Mouse (Mus musculus): ENCODE results near the gene Lrrc4c. TPM values are rescaled to one million over a fixed set of nuclear protein-coding genes. Genes with fewer than 3 reads are reported as not detected.

The Lrrc4c gene
- total and polyA plus RNA-seq, 3 experiments: not detected

DNA sequence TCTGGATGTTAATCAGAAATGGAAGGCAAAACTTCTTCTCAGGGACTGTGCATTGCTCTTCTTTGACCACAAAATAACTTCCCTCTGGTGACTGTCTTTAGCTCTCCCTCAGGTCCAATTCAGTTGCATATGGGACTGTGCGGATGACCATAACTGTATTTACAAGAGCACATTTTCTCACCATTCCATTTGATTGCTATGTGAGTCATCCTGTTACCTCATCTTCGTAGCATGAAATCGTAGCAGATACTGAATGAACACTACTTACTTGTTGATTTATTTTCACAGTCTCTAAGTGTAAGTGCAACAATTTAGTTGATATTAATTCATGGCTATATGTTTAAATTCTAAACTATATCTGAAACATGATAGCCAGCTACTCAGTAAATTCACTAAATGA, 286.8 kb downstream of the Lrrc4c start:
- Histone ChIP-seq H3K4me1 (ENCODE audit: control insufficient read depth in 1 of 2, insufficient read depth in 2 of 2) (no peaks in the 10 kb centered on the region), H3K36me3 (replicated peaks in 1 of 2; ENCODE audit: control insufficient read depth in 1 of 2, insufficient read depth in 1 of 2, low read length in 1 of 2) (no peaks in the 10 kb centered on the region), H3K9me3 (replicated peaks; ENCODE audit: low read length) (peaks cover 12% of the 10 kb centered on the region), H3K4me2 (ENCODE audit: insufficient read depth, low read depth, poor library complexity, severe bottlenecking) (no peak overlapping the region), H3K4me3 (replicated peaks in 1 of 3; ENCODE audit: low read depth in 2 of 3, low read length in 2 of 3, poor library complexity in 1 of 3) (no peak overlapping the region), H3K27me3 (replicated peaks) (no peaks in the 10 kb centered on the region), H3K27ac (ENCODE audit: insufficient read depth, low read depth) (no peak overlapping the region), H3K9ac (ENCODE audit: insufficient read depth, low read depth) (no peak overlapping the region), H3K79me2 (replicated peaks; ENCODE audit: control insufficient read depth, extremely low read depth, insufficient read depth, poor library complexity, severe bottlenecking) (no peaks in the 10 kb centered on the region)
- in situ Hi-C loops (cut with MboI; ENCODE audit: low pct_ligation_motif_present, low pct_unique_long_range_greater_than_20kb, low sequenced_read_pairs) (no loop called here), dilution Hi-C loops (cut with MboI; ENCODE audit: extremely low pct_ligation_motif_present, extremely low pct_unique_long_range_greater_than_20kb, low sequenced_read_pairs) (no loop called here)
- no peak for DNase-seq (ENCODE audit: extremely low read depth)
- no peak for TF ChIP-seq ZKSCAN1 (IDR thresholded peaks at IDR 0.05; ENCODE audit: borderline replicate concordance, low read depth, low read length)

DNA sequence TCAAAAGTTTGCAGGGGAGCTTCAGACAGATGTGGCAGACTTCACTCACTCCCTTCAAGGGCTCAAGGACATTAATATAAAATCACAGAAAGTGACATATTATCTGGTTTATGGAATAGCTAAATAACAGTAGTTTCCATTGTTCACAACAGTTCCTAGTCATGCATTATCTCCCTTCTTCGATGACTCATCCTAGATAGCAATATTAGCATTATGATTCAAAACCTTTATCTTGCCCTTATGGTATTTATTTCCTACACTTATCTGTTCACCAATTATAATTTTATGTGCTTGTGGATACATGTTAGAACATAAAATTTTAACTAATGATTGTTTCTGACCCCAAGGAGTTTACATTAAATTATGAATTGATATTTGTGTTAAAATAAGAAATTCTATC, 296.2 kb downstream of the Lrrc4c start:
- no peak overlapping the region for H3K9ac ChIP-seq (ENCODE audit: insufficient read depth, low read depth)
- no peaks in the 10 kb centered on the region for H3K4me1 ChIP-seq (ENCODE audit: control insufficient read depth in 1 of 2, insufficient read depth in 2 of 2)
- H3K4me3 ChIP-seq (replicated peaks in 1 of 3; ENCODE audit: low read depth in 2 of 3, low read length in 2 of 3, poor library complexity in 1 of 3): no peak overlapping the region
- in situ Hi-C loops (cut with MboI; ENCODE audit: low pct_ligation_motif_present, low pct_unique_long_range_greater_than_20kb, low sequenced_read_pairs) (no loop called here), dilution Hi-C loops (cut with MboI; ENCODE audit: extremely low pct_ligation_motif_present, extremely low pct_unique_long_range_greater_than_20kb, low sequenced_read_pairs) (no loop called here)
- no peak for DNase-seq (ENCODE audit: extremely low read depth)
- H3K27ac ChIP-seq (ENCODE audit: insufficient read depth, low read depth): no peak overlapping the region
- no peaks in the 10 kb centered on the region for H3K27me3 ChIP-seq (replicated peaks)
- H3K4me2 ChIP-seq (ENCODE audit: insufficient read depth, low read depth, poor library complexity, severe bottlenecking): no peak overlapping the region
- no peaks in the 10 kb centered on the region for H3K36me3 ChIP-seq (replicated peaks in 1 of 2; ENCODE audit: control insufficient read depth in 1 of 2, insufficient read depth in 1 of 2, low read length in 1 of 2)
- no peaks in the 10 kb centered on the region for H3K79me2 ChIP-seq (replicated peaks; ENCODE audit: control insufficient read depth, extremely low read depth, insufficient read depth, poor library complexity, severe bottlenecking)
- TF ChIP-seq ELF1 (IDR thresholded peaks at IDR 0.05; ENCODE audit: low read depth, low read length): no peak
- no peak for TF ChIP-seq GABPA (IDR thresholded peaks at IDR 0.05; ENCODE audit: insufficient replicate concordance, low read depth, low read length)
- no peak for TF ChIP-seq CHD1 (IDR thresholded peaks at IDR 0.05; ENCODE audit: low read depth, low read length)
- no peak for TF ChIP-seq MYC (IDR thresholded peaks at IDR 0.05; ENCODE audit: low read depth, low read length)
- no peak for TF ChIP-seq CTCF (conservative IDR thresholded peaks at IDR 0.05 in 1 of 2, IDR thresholded peaks at IDR 0.05 in 1 of 2; ENCODE audit: low read depth in 2 of 2, low read length in 2 of 2)
- TF ChIP-seq MAX (IDR thresholded peaks at IDR 0.05; ENCODE audit: low read length): no peak
- TF ChIP-seq ZKSCAN1 (IDR thresholded peaks at IDR 0.05; ENCODE audit: borderline replicate concordance, low read depth, low read length): no peak
- no peak for TF ChIP-seq NELFE (IDR thresholded peaks at IDR 0.05; ENCODE audit: low read depth, low read length)
- no peak for TF ChIP-seq JUND (conservative IDR thresholded peaks at IDR 0.05; ENCODE audit: low read depth, low read length)
- no peak for TF ChIP-seq E2F4 (IDR thresholded peaks at IDR 0.05; ENCODE audit: insufficient replicate concordance, low read depth, low read length)
- no peak for TF ChIP-seq ZMIZ1 (IDR thresholded peaks at IDR 0.05; ENCODE audit: low read depth, low read length)
- peaks cover 23% of the 10 kb centered on the region for H3K9me3 ChIP-seq (replicated peaks; ENCODE audit: low read length)

DNA sequence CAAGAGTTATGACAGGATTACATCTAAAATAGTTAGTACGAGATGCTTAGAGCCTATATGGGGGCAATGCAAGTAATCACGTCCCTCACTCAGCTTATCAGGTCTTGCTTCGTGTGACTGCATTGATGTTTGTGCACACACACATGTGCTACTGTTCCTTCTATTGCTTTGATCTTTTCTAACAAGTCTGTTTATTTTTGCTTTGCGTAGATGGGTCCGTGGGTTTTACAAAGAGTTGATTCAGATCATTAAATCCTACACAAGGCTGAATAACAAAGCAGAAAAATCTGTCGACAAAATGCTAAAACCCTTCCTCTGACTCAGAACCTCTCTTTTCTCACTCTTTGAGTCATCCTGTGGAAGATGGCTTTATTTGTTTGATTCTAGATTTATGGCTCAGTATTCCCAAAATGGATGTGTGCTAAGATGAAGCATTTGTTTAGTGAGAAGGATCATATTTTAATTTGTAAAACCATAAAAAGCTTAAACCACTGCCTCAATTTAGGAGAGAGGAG, 300.8 kb downstream of the Lrrc4c start:
- TF ChIP-seq CHD2 (IDR thresholded peaks at IDR 0.05; ENCODE audit: low read length) (no peak), NRF1 (IDR thresholded peaks at IDR 0.05; ENCODE audit: low read depth, low read length) (no peak), ZNF384 (IDR thresholded peaks at IDR 0.05; ENCODE audit: low read depth, low read length) (no peak), MXI1 (IDR thresholded peaks at IDR 0.05; ENCODE audit: low read depth, low read length) (no peak), ETS1 (conservative IDR thresholded peaks at IDR 0.05; ENCODE audit: low read depth, low read length) (no peak), ZC3H11A (IDR thresholded peaks at IDR 0.05; ENCODE audit: low read depth, low read length) (no peak), TBP (conservative IDR thresholded peaks at IDR 0.05; ENCODE audit: low read depth, low read length) (no peak), IRF4 (IDR thresholded peaks at IDR 0.05; ENCODE audit: low read depth, low read length) (no peak), PAX5 (IDR thresholded peaks at IDR 0.05; ENCODE audit: low read length) (no peak), CTCF (conservative IDR thresholded peaks at IDR 0.05 in 1 of 2, IDR thresholded peaks at IDR 0.05 in 1 of 2; ENCODE audit: low read depth in 2 of 2, low read length in 2 of 2) (no peak), SMC3 (IDR thresholded peaks at IDR 0.05; ENCODE audit: low read depth, low read length) (no peak), ZMIZ1 (IDR thresholded peaks at IDR 0.05; ENCODE audit: low read depth, low read length) (no peak), E2F4 (IDR thresholded peaks at IDR 0.05; ENCODE audit: insufficient replicate concordance, low read depth, low read length) (no peak), POLR2A (IDR thresholded peaks at IDR 0.05; ENCODE audit: low read depth, low read length) (no peak)
- no peak overlapping the region for H3K9ac ChIP-seq (ENCODE audit: insufficient read depth, low read depth)
- H3K4me3 ChIP-seq (replicated peaks in 1 of 3; ENCODE audit: low read depth in 2 of 3, low read length in 2 of 3, poor library complexity in 1 of 3): no peak overlapping the region
- no peak for DNase-seq (ENCODE audit: extremely low read depth)
- no peaks in the 10 kb centered on the region for H3K79me2 ChIP-seq (replicated peaks; ENCODE audit: control insufficient read depth, extremely low read depth, insufficient read depth, poor library complexity, severe bottlenecking)
- no peaks in the 10 kb centered on the region for H3K36me3 ChIP-seq (replicated peaks in 1 of 2; ENCODE audit: control insufficient read depth in 1 of 2, insufficient read depth in 1 of 2, low read length in 1 of 2)
- in situ Hi-C loops (cut with MboI; ENCODE audit: low pct_ligation_motif_present, low pct_unique_long_range_greater_than_20kb, low sequenced_read_pairs) (no loop called here), dilution Hi-C loops (cut with MboI; ENCODE audit: extremely low pct_ligation_motif_present, extremely low pct_unique_long_range_greater_than_20kb, low sequenced_read_pairs) (no loop called here)
- no peak overlapping the region for H3K27ac ChIP-seq (ENCODE audit: insufficient read depth, low read depth)
- H3K4me1 ChIP-seq (ENCODE audit: control insufficient read depth in 1 of 2, insufficient read depth in 2 of 2): no peaks in the 10 kb centered on the region
- no peak overlapping the region for H3K4me2 ChIP-seq (ENCODE audit: insufficient read depth, low read depth, poor library complexity, severe bottlenecking)
- H3K9me3 ChIP-seq (replicated peaks; ENCODE audit: low read length): peaks cover 22% of the 10 kb centered on the region
- no peaks in the 10 kb centered on the region for H3K27me3 ChIP-seq (replicated peaks)

Measured in CH12.LX (cell line).